Mouse (Mus musculus) CD4-positive naive resting alpha-beta T cell, adult 57 days (primary cell): ENCODE measurements around the gene Pwp1. TPM values are rescaled to one million over a fixed set of nuclear protein-coding genes. Genes with fewer than 3 reads are reported as not detected.

Source experiments
- total RNA-seq: library from RNA; stranded (reverse); gene quantifications from one replicate; pipeline ENCODE4 v1.2.4, GENCODE M21; 2023

Pwp1 gene
- 21.9 TPM for total RNA-seq

GRCm38 (mm10) chr10:85829085-85829853 is at the start of gene Pwp1:
Pwp1 (plus strand) TSS chr10:85829494.

GRCm38 (mm10) chr10:85916498-85917309 is 87.4 kb downstream of the Pwp1 start, which contains the start of gene Prdm4:
Prdm4 (minus strand) TSS chr10:85917142.

GRCm38 (mm10) chr10:85927676-85928445 is 98.6 kb downstream of the Pwp1 start, which contains the start of gene Ascl4:
Ascl4 (plus strand) TSS chr10:85927681.

Other genes starting within 250 kb of the Pwp1 start
- 57.8 TPM for gene Prdm4, start 87.6 kb downstream of the Pwp1 start, total RNA-seq
- gene Ascl4, start 98.2 kb downstream of the Pwp1 start, total RNA-seq, result 1.0 TPM
- gene Rtcb, start 128.3 kb downstream of the Pwp1 start, total RNA-seq, result 95.8 TPM
- gene Bpifc, start 182.4 kb downstream of the Pwp1 start, total RNA-seq, result not detected
- 53.0 TPM for gene Fbxo7, start 192.5 kb downstream of the Pwp1 start, total RNA-seq